Mouse (Mus musculus): ENCODE data around the gene Tmem135. TPM values are rescaled to one million over a fixed set of nuclear protein-coding genes. Genes with fewer than 3 reads are reported as not detected.

The Tmem135 gene
- polyA plus RNA-seq, 1 experiment, result 30.9 TPM

DNA sequence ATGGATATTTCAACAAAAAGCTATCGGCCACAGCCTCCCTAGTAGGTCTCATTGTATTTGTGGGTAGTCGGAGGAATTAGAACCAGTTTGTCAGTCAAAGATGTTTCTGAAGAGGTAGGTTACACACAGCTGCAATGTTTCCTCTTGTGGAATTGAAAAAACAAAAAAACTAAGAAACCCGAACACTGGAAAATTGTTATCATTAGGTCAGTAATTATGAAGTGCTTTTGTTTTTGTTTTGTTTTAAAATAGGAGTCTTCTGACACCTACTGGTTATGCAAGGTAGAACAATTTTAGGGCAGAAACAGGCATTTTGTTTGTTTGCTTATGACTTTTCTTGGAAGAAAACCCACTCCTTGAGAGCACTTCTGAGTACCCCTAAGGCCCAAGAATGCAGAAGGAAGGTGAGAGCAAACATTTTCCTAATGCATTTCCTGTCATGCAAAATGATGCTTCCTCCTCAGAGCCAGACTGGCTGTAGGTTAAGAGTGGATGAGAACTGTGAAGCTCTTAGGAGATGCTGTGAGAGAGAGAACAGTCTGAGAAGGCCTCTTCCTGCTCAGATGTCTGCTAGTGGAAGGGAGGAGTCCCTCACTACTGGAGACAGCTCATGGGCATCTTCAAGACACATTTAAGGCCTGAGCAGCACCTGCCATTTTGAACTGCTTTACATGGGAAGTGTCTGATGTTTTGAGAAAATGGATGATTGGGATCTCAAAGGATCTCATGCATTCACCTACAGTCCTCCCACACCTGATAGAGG is 15.1 kb upstream of the Tmem135 start:
- H3K4me1 ChIP-seq (ENCODE audit: control insufficient read depth, insufficient read depth, low read length), result no peaks in the 10 kb centered on the region
- no peak overlapping the region for H3K27ac ChIP-seq (ENCODE audit: insufficient read depth, low read length)
- no peak for TF ChIP-seq CTCF (IDR thresholded peaks at IDR 0.05; ENCODE audit: extremely low read depth, insufficient read depth, low read length)
- TF ChIP-seq POLR2A (IDR thresholded peaks at IDR 0.05; ENCODE audit: extremely low read depth, insufficient read depth, low read length), result no peak
- H3K4me3 ChIP-seq (ENCODE audit: insufficient read depth, low read length), result no peak overlapping the region

DNA sequence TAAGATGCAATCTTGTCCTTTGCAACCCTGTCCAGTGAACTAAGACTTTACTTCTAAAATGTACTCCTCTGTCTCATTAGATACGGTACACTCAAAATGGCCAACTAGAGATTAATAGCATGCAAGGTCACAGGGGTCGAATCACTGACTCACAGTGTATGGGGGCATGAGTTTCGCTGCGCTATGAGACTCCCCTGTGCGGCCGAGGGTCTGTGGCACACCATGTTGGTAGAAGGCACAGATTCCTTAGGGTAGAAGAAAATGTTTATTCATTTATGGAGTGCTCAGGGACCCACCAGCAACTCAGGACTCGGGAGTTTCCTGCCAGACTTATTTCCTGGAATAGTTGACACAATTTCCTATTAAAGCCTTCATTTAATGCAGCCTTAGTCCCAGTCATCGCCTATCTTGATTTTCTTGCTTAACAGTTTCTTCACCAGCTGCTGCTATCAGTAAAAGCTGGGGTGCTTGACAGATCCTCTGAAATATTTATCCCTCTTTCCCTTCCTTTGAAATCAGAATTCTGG is 14.2 kb upstream of the Tmem135 start:
- TF ChIP-seq POLR2A (IDR thresholded peaks at IDR 0.05; ENCODE audit: extremely low read depth, insufficient read depth, low read length) (no peak), CTCF (IDR thresholded peaks at IDR 0.05; ENCODE audit: extremely low read depth, insufficient read depth, low read length) (no peak)
- H3K4me1 ChIP-seq (ENCODE audit: control insufficient read depth, insufficient read depth, low read length), result no peaks in the 10 kb centered on the region
- H3K4me3 ChIP-seq (ENCODE audit: insufficient read depth, low read length), result no peak overlapping the region
- no peak overlapping the region for H3K27ac ChIP-seq (ENCODE audit: insufficient read depth, low read length)

DNA sequence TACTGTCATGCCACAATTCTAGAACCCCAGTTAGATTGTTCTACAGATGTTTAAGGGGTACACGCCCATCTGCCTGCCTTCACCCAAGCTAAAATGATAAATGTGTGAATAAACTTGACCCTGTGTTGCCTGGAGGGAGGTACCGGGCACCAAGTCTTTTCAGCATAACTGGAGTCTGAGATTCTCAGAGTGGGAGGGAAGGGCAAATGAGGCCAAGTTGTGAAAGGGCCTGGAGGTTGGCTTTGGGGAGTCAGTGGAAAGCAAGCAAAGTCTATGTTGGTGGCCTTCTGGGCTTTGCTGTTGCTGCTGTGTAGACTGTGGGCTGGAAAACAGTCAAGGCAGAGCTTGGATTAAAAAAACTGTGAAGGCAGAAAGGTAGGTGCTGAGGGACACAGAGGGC is 13.7 kb upstream of the Tmem135 start:
- H3K4me1 ChIP-seq (ENCODE audit: control insufficient read depth, insufficient read depth, low read length), result no peaks in the 10 kb centered on the region
- no peak for TF ChIP-seq POLR2A (IDR thresholded peaks at IDR 0.05; ENCODE audit: extremely low read depth, insufficient read depth, low read length)
- TF ChIP-seq CTCF (IDR thresholded peaks at IDR 0.05; ENCODE audit: extremely low read depth, insufficient read depth, low read length), result no peak
- no peak overlapping the region for H3K4me3 ChIP-seq (ENCODE audit: insufficient read depth, low read length)
- no peak overlapping the region for H3K27ac ChIP-seq (ENCODE audit: insufficient read depth, low read length)

DNA sequence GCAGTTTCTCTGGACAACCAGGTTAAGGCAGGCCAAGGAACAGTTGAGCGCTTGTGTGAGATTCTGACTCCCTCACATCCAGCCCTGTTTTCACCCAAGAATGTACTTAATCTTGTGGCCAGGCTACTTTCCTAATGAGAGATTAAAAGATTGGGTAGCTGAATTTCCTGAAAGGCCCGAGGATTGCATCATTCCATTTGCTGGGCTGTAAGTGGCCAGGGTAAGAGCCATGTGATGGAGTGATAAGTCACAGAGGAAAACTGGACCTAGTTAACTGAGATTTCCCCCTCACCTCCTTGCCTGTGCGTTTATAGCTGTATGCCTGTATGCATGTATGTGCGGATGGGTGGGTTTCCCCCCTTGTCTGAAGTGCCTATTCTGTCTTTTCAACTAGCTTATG is 12.0 kb upstream of the Tmem135 start:
- TF ChIP-seq CTCF (IDR thresholded peaks at IDR 0.05; ENCODE audit: extremely low read depth, insufficient read depth, low read length), result no peak
- no peak for TF ChIP-seq POLR2A (IDR thresholded peaks at IDR 0.05; ENCODE audit: extremely low read depth, insufficient read depth, low read length)
- Histone ChIP-seq H3K4me3 (ENCODE audit: insufficient read depth, low read length) (no peak overlapping the region), H3K4me1 (ENCODE audit: control insufficient read depth, insufficient read depth, low read length) (no peaks in the 10 kb centered on the region), H3K27ac (ENCODE audit: insufficient read depth, low read length) (no peak overlapping the region)

DNA sequence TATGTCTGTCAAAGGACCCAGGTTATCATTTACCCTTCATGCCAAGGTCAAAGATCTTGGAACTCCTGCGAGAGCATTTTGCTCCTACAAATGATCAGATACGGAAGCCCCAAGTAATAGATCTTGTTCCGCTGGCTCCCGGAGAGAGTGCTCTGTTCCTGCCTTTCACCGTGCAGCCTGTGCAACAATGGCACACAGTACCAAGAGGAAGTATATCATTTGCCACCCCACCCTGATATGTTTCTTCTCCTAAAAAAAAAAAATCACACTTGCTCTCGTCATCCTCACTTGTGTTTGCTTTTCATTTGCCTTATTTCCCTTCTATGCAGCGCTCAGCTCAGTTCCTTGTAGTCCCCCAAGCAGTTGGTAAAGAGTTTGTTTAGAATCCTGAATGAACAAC is 8.1 kb upstream of the Tmem135 start:
- TF ChIP-seq POLR2A (IDR thresholded peaks at IDR 0.05; ENCODE audit: extremely low read depth, insufficient read depth, low read length) (no peak), CTCF (IDR thresholded peaks at IDR 0.05; ENCODE audit: extremely low read depth, insufficient read depth, low read length) (no peak)
- Histone ChIP-seq H3K4me3 (ENCODE audit: insufficient read depth, low read length) (no peak overlapping the region), H3K27ac (ENCODE audit: insufficient read depth, low read length) (no peak overlapping the region), H3K4me1 (ENCODE audit: control insufficient read depth, insufficient read depth, low read length) (no peaks in the 10 kb centered on the region)

DNA sequence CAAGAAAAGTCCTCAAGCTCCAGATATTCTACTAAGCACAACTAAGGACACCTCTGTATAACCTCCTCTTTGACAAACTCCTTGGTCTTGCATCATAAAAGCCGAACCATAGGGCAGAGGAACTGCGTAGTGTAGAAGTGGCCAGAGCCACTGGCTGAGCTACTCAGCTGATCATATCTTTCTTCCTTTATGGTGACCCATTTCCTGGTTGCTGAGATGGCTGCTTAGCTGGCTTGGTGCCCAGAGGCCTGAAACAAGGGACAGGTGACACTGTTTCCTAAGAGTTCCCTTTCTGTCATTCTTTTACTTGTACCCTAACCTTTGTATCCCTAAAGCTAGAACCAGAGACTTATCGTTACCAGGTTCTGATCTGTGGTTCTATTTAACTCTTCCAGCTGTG is 7.3 kb upstream of the Tmem135 start:
- H3K4me3 ChIP-seq (ENCODE audit: insufficient read depth, low read length), result no peak overlapping the region
- no peaks in the 10 kb centered on the region for H3K4me1 ChIP-seq (ENCODE audit: control insufficient read depth, insufficient read depth, low read length)
- no peak overlapping the region for H3K27ac ChIP-seq (ENCODE audit: insufficient read depth, low read length)
- TF ChIP-seq CTCF (IDR thresholded peaks at IDR 0.05; ENCODE audit: extremely low read depth, insufficient read depth, low read length), result no peak
- no peak for TF ChIP-seq POLR2A (IDR thresholded peaks at IDR 0.05; ENCODE audit: extremely low read depth, insufficient read depth, low read length)

DNA sequence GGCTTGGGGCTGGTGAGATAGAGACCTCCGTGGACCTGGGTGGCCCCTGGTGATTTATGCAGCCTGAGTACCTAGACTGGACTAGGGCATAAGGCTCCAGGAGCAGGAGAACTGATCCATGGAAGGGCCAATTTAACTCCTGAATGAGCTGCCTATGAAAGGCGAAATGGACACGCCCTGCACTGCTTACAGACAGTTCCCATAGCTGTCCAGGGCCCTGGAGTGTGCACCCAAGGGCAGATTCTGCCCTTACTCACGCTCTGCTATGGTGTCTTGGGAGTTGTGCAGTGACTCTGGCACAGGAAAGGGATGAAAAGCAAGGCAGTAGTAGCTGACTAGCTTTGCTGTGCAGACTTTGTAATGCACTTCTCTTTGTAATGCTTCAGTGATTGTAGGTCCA is 6.3 kb upstream of the Tmem135 start:
- H3K4me3 ChIP-seq (ENCODE audit: insufficient read depth, low read length), result no peak overlapping the region
- no peaks in the 10 kb centered on the region for H3K4me1 ChIP-seq (ENCODE audit: control insufficient read depth, insufficient read depth, low read length)

DNA sequence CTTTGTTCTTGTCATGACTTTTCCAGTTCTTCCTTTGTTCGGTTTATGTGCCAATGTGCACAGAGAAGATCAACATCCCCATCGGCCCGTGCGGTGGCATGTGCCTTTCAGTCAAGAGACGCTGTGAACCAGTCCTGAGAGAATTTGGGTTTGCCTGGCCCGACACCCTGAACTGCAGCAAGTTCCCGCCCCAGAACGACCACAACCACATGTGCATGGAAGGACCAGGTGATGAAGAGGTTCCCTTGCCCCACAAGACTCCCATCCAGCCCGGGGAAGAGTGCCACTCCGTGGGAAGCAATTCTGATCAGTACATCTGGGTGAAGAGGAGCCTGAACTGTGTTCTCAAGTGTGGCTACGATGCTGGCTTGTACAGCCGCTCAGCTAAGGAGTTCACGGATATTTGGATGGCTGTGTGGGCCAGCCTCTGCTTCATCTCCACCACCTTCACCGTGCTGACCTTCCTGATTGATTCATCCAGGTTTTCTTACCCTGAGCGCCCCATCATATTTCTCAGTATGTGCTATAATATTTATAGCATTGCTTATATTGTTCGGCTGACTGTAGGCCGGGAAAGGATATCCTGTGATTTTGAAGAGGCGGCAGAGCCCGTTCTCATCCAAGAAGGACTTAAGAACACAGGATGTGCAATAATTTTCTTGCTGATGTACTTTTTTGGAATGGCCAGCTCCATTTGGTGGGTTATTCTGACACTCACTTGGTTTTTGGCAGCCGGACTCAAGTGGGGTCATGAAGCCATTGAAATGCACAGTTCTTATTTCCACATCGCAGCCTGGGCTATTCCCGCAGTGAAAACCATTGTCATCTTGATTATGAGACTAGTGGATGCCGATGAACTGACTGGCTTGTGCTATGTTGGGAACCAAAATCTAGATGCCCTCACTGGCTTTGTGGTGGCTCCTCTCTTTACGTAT is 3.3 kb upstream of the Tmem135 start:
- Histone ChIP-seq H3K27ac (ENCODE audit: insufficient read depth, low read length) (no peak overlapping the region), H3K4me3 (ENCODE audit: insufficient read depth, low read length) (no peak overlapping the region), H3K4me1 (ENCODE audit: control insufficient read depth, insufficient read depth, low read length) (no peaks in the 10 kb centered on the region)
- TF ChIP-seq CTCF (IDR thresholded peaks at IDR 0.05; ENCODE audit: extremely low read depth, insufficient read depth, low read length) (no peak), POLR2A (IDR thresholded peaks at IDR 0.05; ENCODE audit: extremely low read depth, insufficient read depth, low read length) (no peak)

More for the DNA sequence above, 6.3 kb upstream of the Tmem135 start:
- no peak for TF ChIP-seq POLR2A (IDR thresholded peaks at IDR 0.05; ENCODE audit: extremely low read depth, insufficient read depth, low read length)
- TF ChIP-seq CTCF (IDR thresholded peaks at IDR 0.05; ENCODE audit: extremely low read depth, insufficient read depth, low read length), result no peak
- H3K27ac ChIP-seq (ENCODE audit: insufficient read depth, low read length), result no peak overlapping the region

DNA sequence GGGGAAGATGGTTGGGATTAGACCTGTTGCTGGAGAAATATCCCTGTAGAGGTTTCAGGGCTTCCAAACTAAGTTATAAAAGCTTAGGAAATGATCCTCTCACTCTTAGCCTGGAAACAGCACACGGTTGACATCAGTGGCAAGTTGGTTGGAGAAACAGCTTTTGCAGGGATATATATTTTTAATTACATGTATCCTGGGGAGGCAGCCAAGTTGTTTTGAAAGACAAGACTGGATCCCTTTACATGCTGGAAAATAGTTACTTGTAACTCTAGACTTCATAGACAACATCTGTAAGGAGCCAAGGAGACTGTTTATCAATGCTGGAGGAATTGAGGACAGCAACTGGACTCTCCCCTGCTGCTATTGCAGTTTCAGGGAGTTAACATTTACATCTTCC is 2.0 kb upstream of the Tmem135 start:
- Histone ChIP-seq H3K27ac (ENCODE audit: insufficient read depth, low read length) (no peak overlapping the region), H3K4me3 (ENCODE audit: insufficient read depth, low read length) (no peak overlapping the region), H3K4me1 (ENCODE audit: control insufficient read depth, insufficient read depth, low read length) (no peaks in the 10 kb centered on the region)
- no peak for TF ChIP-seq CTCF (IDR thresholded peaks at IDR 0.05; ENCODE audit: extremely low read depth, insufficient read depth, low read length)
- no peak for TF ChIP-seq POLR2A (IDR thresholded peaks at IDR 0.05; ENCODE audit: extremely low read depth, insufficient read depth, low read length)
